Mouse (Mus musculus): Measurements from ENCODE around the gene Drc1. TPM values are rescaled to one million over a fixed set of nuclear protein-coding genes. Genes with fewer than 3 reads are reported as not detected.

The Drc1 gene
- polyA plus RNA-seq, 1 experiment from 2014 or later = 0.58 TPM

GRCm38 (mm10) chr5:30367405-30367804 lies 86.2 kb downstream of the Drc1 start:
- no peak for ATAC-seq (ENCODE audit: insufficient number of reproducible peaks, insufficient read depth, low FRiP score, low TSS enrichment)
- Histone ChIP-seq H3K4me2 (replicated peaks) (no peak overlapping the region), H3K27me3 (no peaks in the 10 kb centered on the region), H3K36me3 (no peaks in the 10 kb centered on the region), H3K9ac (no peak overlapping the region), H3K27ac (no peak overlapping the region), H3K4me3 (no peak overlapping the region), H3K9me3 (no peaks in the 10 kb centered on the region), H3K4me1 (no peaks in the 10 kb centered on the region)
- WGBS = 68% methylated on average over 8 of the region's 8 CpGs

GRCm38 (mm10) chr5:30369426-30369825 lies 88.2 kb downstream of the Drc1 start:
- H3K9ac ChIP-seq = no peak overlapping the region
- no peaks in the 10 kb centered on the region for H3K4me1 ChIP-seq
- WGBS = 65% methylated on average over 5 of the region's 5 CpGs
- H3K9me3 ChIP-seq = no peaks in the 10 kb centered on the region
- no peak for ATAC-seq (ENCODE audit: insufficient number of reproducible peaks, insufficient read depth, low FRiP score, low TSS enrichment)
- no peak overlapping the region for H3K27ac ChIP-seq
- H3K36me3 ChIP-seq = no peaks in the 10 kb centered on the region
- no peak overlapping the region for H3K4me3 ChIP-seq
- H3K4me2 ChIP-seq (replicated peaks) = no peak overlapping the region
- no peaks in the 10 kb centered on the region for H3K27me3 ChIP-seq

GRCm38 (mm10) chr5:30382876-30383275 lies 101.7 kb downstream of the Drc1 start:
- Histone ChIP-seq H3K36me3 (no peaks in the 10 kb centered on the region), H3K27ac (no peak overlapping the region), H3K4me2 (replicated peaks) (no peak overlapping the region), H3K4me3 (no peak overlapping the region), H3K9me3 (no peaks in the 10 kb centered on the region), H3K9ac (no peak overlapping the region), H3K4me1 (0 out of 2 replicates have a peak, but pooled peaks cover 2% of the 10 kb centered on the region), H3K27me3 (no peaks in the 10 kb centered on the region)
- ATAC-seq (ENCODE audit: insufficient number of reproducible peaks, insufficient read depth, low FRiP score, low TSS enrichment) = no peak
- 48% methylated on average over 7 of the region's 7 CpGs for WGBS

GRCm38 (mm10) chr5:30387726-30388125 lies 106.5 kb downstream of the Drc1 start:
- Histone ChIP-seq H3K4me3 (no peak overlapping the region), H3K4me2 (replicated peaks) (no peak overlapping the region), H3K36me3 (no peaks in the 10 kb centered on the region), H3K27me3 (no peaks in the 10 kb centered on the region), H3K27ac (no peak overlapping the region), H3K9ac (no peak overlapping the region), H3K9me3 (no peaks in the 10 kb centered on the region), H3K4me1 (0 out of 2 replicates have a peak, but pooled peaks cover under 1% of the 10 kb centered on the region)
- no peak for ATAC-seq (ENCODE audit: insufficient number of reproducible peaks, insufficient read depth, low FRiP score, low TSS enrichment)
- 80% methylated on average over 6 of the region's 6 CpGs for WGBS

GRCm38 (mm10) chr5:30389836-30390235 lies 108.6 kb downstream of the Drc1 start:
- ATAC-seq (ENCODE audit: insufficient number of reproducible peaks, insufficient read depth, low FRiP score, low TSS enrichment) = no peak

GRCm38 (mm10) chr5:30391473-30391872 lies 110.3 kb downstream of the Drc1 start:
- no peak overlapping the region for H3K4me2 ChIP-seq (replicated peaks)
- no peaks in the 10 kb centered on the region for H3K27me3 ChIP-seq
- WGBS = 26% methylated on average over 7 of the region's 7 CpGs
- no peaks in the 10 kb centered on the region for H3K36me3 ChIP-seq
- ATAC-seq (ENCODE audit: insufficient number of reproducible peaks, insufficient read depth, low FRiP score, low TSS enrichment) = no peak
- no peak overlapping the region for H3K9ac ChIP-seq
- no peak overlapping the region for H3K27ac ChIP-seq
- no peaks in the 10 kb centered on the region for H3K4me1 ChIP-seq
- no peaks in the 10 kb centered on the region for H3K9me3 ChIP-seq
- H3K4me3 ChIP-seq = no peak overlapping the region

More at GRCm38 (mm10) chr5:30389836-30390235, 108.6 kb downstream of the Drc1 start:
- Histone ChIP-seq H3K36me3 (no peaks in the 10 kb centered on the region), H3K9me3 (no peaks in the 10 kb centered on the region), H3K27ac (no peak overlapping the region), H3K4me1 (no peaks in the 10 kb centered on the region), H3K27me3 (no peaks in the 10 kb centered on the region), H3K4me2 (replicated peaks) (no peak overlapping the region), H3K9ac (no peak overlapping the region), H3K4me3 (no peak overlapping the region)
- WGBS = 85% methylated on average over 5 of the region's 5 CpGs

GRCm38 (mm10) chr5:30400521-30400920 lies 119.3 kb downstream of the Drc1 start:
- 83% methylated on average over 5 of the region's 5 CpGs for WGBS
- Histone ChIP-seq H3K4me2 (replicated peaks) (no peak overlapping the region), H3K27me3 (0 out of 2 replicates have a peak, but pooled peaks cover 2% of the 10 kb centered on the region), H3K4me1 (0 out of 2 replicates have a peak, but pooled peaks cover 6% of the 10 kb centered on the region), H3K36me3 (no peaks in the 10 kb centered on the region), H3K27ac (no peak overlapping the region), H3K4me3 (no peak overlapping the region), H3K9ac (no peak overlapping the region), H3K9me3 (no peaks in the 10 kb centered on the region)
- no peak for ATAC-seq (ENCODE audit: insufficient number of reproducible peaks, insufficient read depth, low FRiP score, low TSS enrichment)

- H3K9ac ChIP-seq = no peak overlapping the region
- no peaks in the 10 kb centered on the region for H3K9me3 ChIP-seq
- 0 out of 2 replicates have a peak, but pooled peaks cover 2% of the 10 kb centered on the region for H3K27me3 ChIP-seq
- H3K4me1 ChIP-seq = 0 out of 2 replicates have a peak, but pooled peaks cover 6% of the 10 kb centered on the region
- H3K27ac ChIP-seq = no peak overlapping the region
- ATAC-seq (ENCODE audit: insufficient number of reproducible peaks, insufficient read depth, low FRiP score, low TSS enrichment) = no peak
- H3K4me2 ChIP-seq (replicated peaks) = no peak overlapping the region
- no peak overlapping the region for H3K4me3 ChIP-seq
- WGBS = 21% methylated on average over 8 of the region's 8 CpGs
- no peaks in the 10 kb centered on the region for H3K36me3 ChIP-seq
Measured at GRCm38 (mm10) chr5:30401165-30401564, 120.0 kb downstream of the Drc1 start.

- H3K36me3 ChIP-seq = no peaks in the 10 kb centered on the region
- H3K27me3 ChIP-seq = 0 out of 2 replicates have a peak, but pooled peaks cover 2% of the 10 kb centered on the region
- H3K9me3 ChIP-seq = no peaks in the 10 kb centered on the region
- no peak overlapping the region for H3K9ac ChIP-seq
- 16% methylated on average over 9 of the region's 9 CpGs for WGBS
- peak overlapping the region; percentile 23 for H3K4me2 ChIP-seq (replicated peaks)
- H3K4me3 ChIP-seq = no peak overlapping the region
- no peak for ATAC-seq (ENCODE audit: insufficient number of reproducible peaks, insufficient read depth, low FRiP score, low TSS enrichment)
- H3K27ac ChIP-seq = no peak overlapping the region
- H3K4me1 ChIP-seq = peaks cover 7% of the 10 kb centered on the region; the same call in 1 of the 2 replicates
Measured at GRCm38 (mm10) chr5:30406876-30407275, 125.7 kb downstream of the Drc1 start.

GRCm38 (mm10) chr5:30411524-30411923 lies 130.3 kb downstream of the Drc1 start:
- H3K27ac ChIP-seq = no peak overlapping the region
- no peaks in the 10 kb centered on the region for H3K27me3 ChIP-seq
- H3K9me3 ChIP-seq = no peaks in the 10 kb centered on the region
- H3K36me3 ChIP-seq = no peaks in the 10 kb centered on the region
- ATAC-seq (ENCODE audit: insufficient number of reproducible peaks, insufficient read depth, low FRiP score, low TSS enrichment) = no peak
- no peak overlapping the region for H3K4me2 ChIP-seq (replicated peaks)
- WGBS = 73% methylated on average over 10 of the region's 10 CpGs
- H3K4me1 ChIP-seq = peaks cover 7% of the 10 kb centered on the region; the same call in 1 of the 2 replicates
- no peak overlapping the region for H3K9ac ChIP-seq
- H3K4me3 ChIP-seq = no peak overlapping the region

GRCm38 (mm10) chr5:30415381-30415780 lies 134.2 kb downstream of the Drc1 start:
- Histone ChIP-seq H3K9me3 (no peaks in the 10 kb centered on the region), H3K4me1 (no peaks in the 10 kb centered on the region), H3K36me3 (no peaks in the 10 kb centered on the region), H3K4me3 (no peak overlapping the region), H3K4me2 (replicated peaks) (no peak overlapping the region), H3K9ac (no peak overlapping the region), H3K27me3 (no peaks in the 10 kb centered on the region), H3K27ac (no peak overlapping the region)
- no peak for ATAC-seq (ENCODE audit: insufficient number of reproducible peaks, insufficient read depth, low FRiP score, low TSS enrichment)
- 75% methylated on average over 2 of the region's 2 CpGs for WGBS

- Histone ChIP-seq H3K4me2 (replicated peaks) (no peak overlapping the region), H3K27ac (no peak overlapping the region), H3K4me1 (no peaks in the 10 kb centered on the region), H3K9ac (no peak overlapping the region), H3K9me3 (no peaks in the 10 kb centered on the region), H3K4me3 (no peak overlapping the region), H3K36me3 (no peaks in the 10 kb centered on the region), H3K27me3 (no peaks in the 10 kb centered on the region)
- no peak for ATAC-seq (ENCODE audit: insufficient number of reproducible peaks, insufficient read depth, low FRiP score, low TSS enrichment)
- 63% methylated on average over 4 of the region's 4 CpGs for WGBS
Measured at GRCm38 (mm10) chr5:30415876-30416275, 134.7 kb downstream of the Drc1 start.
